Mouse (Mus musculus): ENCODE data around the gene Trio.
A peak's percentile ranks its signal among the peaks of the same experiment; 100 is the strongest.

Trio gene

GRCm38 (mm10) chr15:27796868-27797222 lies 228.8 kb downstream of the Trio start:
- no peak for DNase-seq (ENCODE audit: low read depth)

- DNase-seq (ENCODE audit: low read depth), result no peak
Measured at GRCm38 (mm10) chr15:27795942-27796867, 229.4 kb downstream of the Trio start.

- no peak for DNase-seq (ENCODE audit: low read depth)
Measured at GRCm38 (mm10) chr15:27793284-27793683, 232.4 kb downstream of the Trio start.

GRCm38 (mm10) chr15:27792473-27792872 lies 233.2 kb downstream of the Trio start:
- DNase-seq (ENCODE audit: low read depth), result no peak

- no peak for DNase-seq (ENCODE audit: low read depth)
Measured at GRCm38 (mm10) chr15:27791141-27791540, 234.5 kb downstream of the Trio start.

GRCm38 (mm10) chr15:27790699-27791098 lies 234.9 kb downstream of the Trio start:
- no peak for DNase-seq (ENCODE audit: low read depth)

- no peak for DNase-seq (ENCODE audit: low read depth)
Measured at GRCm38 (mm10) chr15:27789325-27789724, 236.3 kb downstream of the Trio start.

- DNase-seq (ENCODE audit: low read depth), result no peak
Measured at GRCm38 (mm10) chr15:27788122-27788759, 237.4 kb downstream of the Trio start.

GRCm38 (mm10) chr15:27787151-27787550 lies 238.5 kb downstream of the Trio start:
- no peak for DNase-seq (ENCODE audit: low read depth)

- no peak for DNase-seq (ENCODE audit: low read depth)
Measured at GRCm38 (mm10) chr15:27786418-27786817, 239.2 kb downstream of the Trio start.

GRCm38 (mm10) chr15:27785280-27786001 lies 240.2 kb downstream of the Trio start:
- peak; percentile 14 for DNase-seq (ENCODE audit: low read depth)

GRCm38 (mm10) chr15:27784126-27784563 lies 241.5 kb downstream of the Trio start:
- peak; percentile 21 for DNase-seq (ENCODE audit: low read depth)

- peak; percentile 62 for DNase-seq (ENCODE audit: low read depth)
Measured at GRCm38 (mm10) chr15:27783541-27784125, 242.0 kb downstream of the Trio start.

- peak; percentile 19 for DNase-seq (ENCODE audit: low read depth)
Measured at GRCm38 (mm10) chr15:27783092-27783491, 242.6 kb downstream of the Trio start.

- DNase-seq (ENCODE audit: low read depth), result no peak
Measured at GRCm38 (mm10) chr15:27782383-27783036, 243.1 kb downstream of the Trio start.

GRCm38 (mm10) chr15:27779827-27780226 lies 245.8 kb downstream of the Trio start:
- no peak for DNase-seq (ENCODE audit: low read depth)

- no peak for DNase-seq (ENCODE audit: low read depth)
Measured at GRCm38 (mm10) chr15:27779398-27779797, 246.2 kb downstream of the Trio start.

GRCm38 (mm10) chr15:27778256-27778655 lies 247.4 kb downstream of the Trio start:
- DNase-seq (ENCODE audit: low read depth), result no peak

GRCm38 (mm10) chr15:27777455-27778190 lies 248.0 kb downstream of the Trio start:
- DNase-seq (ENCODE audit: low read depth), result no peak

- DNase-seq (ENCODE audit: low read depth), result no peak
Measured at GRCm38 (mm10) chr15:27774481-27774880, 251.2 kb downstream of the Trio start.

- DNase-seq (ENCODE audit: low read depth), result no peak
Measured at GRCm38 (mm10) chr15:27772125-27772627, 253.5 kb downstream of the Trio start.

All from 416B (cell line).